Comparison of ENCODE assay signal across 10 mouse cellular contexts in the genomic region with DNA sequence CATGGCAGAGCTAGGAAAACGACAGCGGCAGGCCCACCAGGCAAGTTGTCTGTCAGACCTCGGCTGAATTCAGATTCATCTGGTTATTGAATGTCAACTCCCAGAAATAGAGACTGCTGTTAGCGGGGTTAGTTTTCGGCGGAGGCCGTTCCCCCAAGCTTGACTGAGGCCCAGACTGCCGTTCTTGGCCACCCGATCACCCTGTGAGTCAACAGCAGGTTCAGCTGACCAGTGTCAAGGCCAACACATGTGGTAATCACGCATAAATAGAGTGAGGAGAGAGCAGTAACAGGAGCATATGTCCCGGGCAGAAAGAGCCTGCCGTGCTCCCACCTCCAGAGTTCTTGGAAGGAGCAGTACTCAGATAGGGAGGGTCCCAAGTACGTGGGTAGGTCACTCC. TPM values are rescaled to one million over a fixed set of nuclear protein-coding genes. Genes with fewer than 3 reads are reported as not detected.
A peak's percentile ranks its signal among the peaks of the same experiment; 100 is the strongest.
DNase-seq lines count a peak whose midpoint lies in the region; ATAC-seq and TF ChIP-seq lines count a peak whose summit lies in the region.
"Had no signal": no experiment of that assay in that cellular context is flagged by ENCODE, and none has a peak within 500 bp of the region (broad histone marks: within the 10 kb centered on the region; RNA-seq: fewer than 3 reads in every experiment).

No protein-coding gene starts in this region.

- 0 out of 2 replicates have a peak overlapping the region, but pooled peaks have one; percentile 2 for H3K9ac ChIP-seq in lung, embryonic 14.5 days
- H3K9ac ChIP-seq: midbrain, embryonic 15.5 days had no signal

- peaks cover 56% of the 10 kb centered on the region for H3K36me3 ChIP-seq in lung, embryonic 14.5 days (ENCODE audit: insufficient read depth)
- H3K36me3 ChIP-seq in myocyte (ENCODE audit: control insufficient read depth, insufficient read depth): peaks cover 38% of the 10 kb centered on the region

- no peaks in the 10 kb centered on the region for H3K27me3 ChIP-seq in lung, embryonic 14.5 days (ENCODE audit: insufficient read depth, low read length)
- H3K27me3 ChIP-seq in myocyte (ENCODE audit: control insufficient read depth, insufficient read depth, insufficient read length): no peaks in the 10 kb centered on the region
- H3K27me3 ChIP-seq: midbrain, embryonic 15.5 days had no signal

- no peaks in the 10 kb centered on the region for H3K4me1 ChIP-seq in lung, embryonic 14.5 days (ENCODE audit: insufficient read depth)
- peaks cover 16% of the 10 kb centered on the region for H3K4me1 ChIP-seq in lung, adult 2 months (ENCODE audit: control insufficient read depth, insufficient read depth, low read length)
- H3K4me1 ChIP-seq in bone marrow macrophage, adult 2 months (ENCODE audit: control insufficient read depth, insufficient read depth, low read length): peaks cover 68% of the 10 kb centered on the region

- no peak for DNase-seq in lung, embryonic 14.5 days
- no peak for DNase-seq in lung, adult 2 months
- peak; percentile 67 to 72 for DNase-seq in heart, postnatal 14 days
- DNase-seq in frontal cortex, postnatal 25 days (ENCODE audit: low spot score in 2 of 2): no peak
- no peak for DNase-seq in right cerebral cortex, postnatal 36 days (ENCODE audit: low spot score in 2 of 2)
- no peak for DNase-seq in layer of hippocampus, postnatal 14 days (ENCODE audit: low spot score in 2 of 2)
- DNase-seq: cerebellum, adult 11 months had no signal

- no peak for TF ChIP-seq POLR2A in lung, adult 2 months (IDR thresholded peaks at IDR 0.05; ENCODE audit: borderline replicate concordance, extremely low read depth, low read depth, low read length)
- TF ChIP-seq POLR2A in bone marrow macrophage, adult 2 months (IDR thresholded peaks at IDR 0.05; ENCODE audit: borderline replicate concordance, low read depth, low read length): no peak
- TF ChIP-seq POLR2A in myocyte (IDR thresholded peaks at IDR 0.05; ENCODE audit: insufficient read length, low read depth): no peak

- no peaks in the 10 kb centered on the region for H3K9me3 ChIP-seq in lung, embryonic 14.5 days (ENCODE audit: low read depth, low read length)
- H3K9me3 ChIP-seq: midbrain, embryonic 15.5 days had no signal

- no peak for ATAC-seq in lung, embryonic 14.5 days (ENCODE audit: insufficient read depth)
- ATAC-seq: midbrain, embryonic 15.5 days had no signal

- WGBS in lung, embryonic 14.5 days: 69% methylated on average over 13 of the region's 13 CpGs
- WGBS in lung, adult 2 months: 49% methylated on average over 13 of the region's 13 CpGs

- peak overlapping the region; percentile 36; the same call in 1 of the 2 replicates for H3K27ac ChIP-seq in lung, embryonic 14.5 days (ENCODE audit: low read depth)
- peak overlapping the region; percentile 55 for H3K27ac ChIP-seq in bone marrow macrophage, adult 2 months (ENCODE audit: insufficient read depth, low read depth, low read length)
- H3K27ac ChIP-seq: midbrain, embryonic 15.5 days had no signal

- no peak for TF ChIP-seq CTCF in lung, embryonic 14.5 days (IDR thresholded peaks at IDR 0.05; ENCODE audit: low read depth)
- no peak for TF ChIP-seq CTCF in lung, adult 2 months (IDR thresholded peaks at IDR 0.05; ENCODE audit: insufficient read depth, low read length)
- no peak for TF ChIP-seq CTCF in bone marrow macrophage, adult 2 months (IDR thresholded peaks at IDR 0.05; ENCODE audit: low read depth, low read length)

- no peak overlapping the region for H3ac ChIP-seq in myocyte (ENCODE audit: control insufficient read depth, insufficient read length)

- H3K79me2 ChIP-seq in myocyte (ENCODE audit: control insufficient read depth, insufficient read depth): peaks cover 55% of the 10 kb centered on the region

- no peak overlapping the region for H3K4me2 ChIP-seq in lung, embryonic 14.5 days
- peak overlapping the region; percentile 37 for H3K4me2 ChIP-seq in myocyte (ENCODE audit: low read depth)
- H3K4me2 ChIP-seq: midbrain, embryonic 15.5 days had no signal

- intact Hi-C loops in heart, postnatal 14 days (cut with DNase I): no loop called here

- no peak overlapping the region for H3K4me3 ChIP-seq in lung, embryonic 14.5 days (ENCODE audit: low read depth, low read length)
- H3K4me3 ChIP-seq in lung, adult 2 months (replicated peaks; ENCODE audit: extremely low read depth, low read depth, low read length): no peak overlapping the region
- H3K4me3 ChIP-seq in bone marrow macrophage, adult 2 months (ENCODE audit: insufficient read depth, low read length): no peak overlapping the region
- H3K4me3 ChIP-seq in myocyte: no peak overlapping the region
- H3K4me3 ChIP-seq: midbrain, embryonic 15.5 days had no signal

TF ChIP-seq in myocyte, 11 proteins besides CTCF, POLR2A, EP300 and RAD21:
- TF ChIP-seq MYOD1 (IDR thresholded peaks at IDR 0.05; ENCODE audit: control insufficient read depth in 1 of 3, insufficient read length in 2 of 3, low read depth in 2 of 3) (peak in 2 of 3 experiments; percentile 15 to 57), REST (IDR thresholded peaks at IDR 0.05; ENCODE audit: insufficient read depth, insufficient read length) (no peak), MYOG (IDR thresholded peaks at IDR 0.05; ENCODE audit: control insufficient read depth in 1 of 3, insufficient read depth in 1 of 3, insufficient read length in 2 of 3, low read depth in 2 of 3) (peak in 2 of 3 experiments; percentile 24 to 58)

RNA-seq across cellular contexts. Expression of gene Hspb1, which starts 19.5 kb away (rescaled TPM):
- polyA plus RNA-seq in lung, embryonic 14.5 days (2014; fragmentation: Nextera tagmentation; extraction: Ambion mirVana): 62.8 and 68.1 TPM in 2 replicates
- 541 and 589 TPM in 2 replicates for polyA plus RNA-seq in lung, adult 2 months (2012; rRNA removed)
- polyA plus RNA-seq in bone marrow macrophage, adult 2 months (2012; ENCODE audit: insufficient read depth, insufficient read length, missing spikeins): 0.80 and 1.8 TPM in 2 replicates
- total RNA-seq in heart, postnatal 14 days (2021): 100 to 1,000 TPM; 271 to 306 TPM
- 622 TPM for polyA plus RNA-seq in myocyte (2012; fragmentation: generic; extraction: Trizol)
- 10 to 100 TPM in 1 of 2 experiments, 1 to 10 TPM in 1; 7.1 to 10.5 TPM for total RNA-seq in layer of hippocampus, postnatal 14 days (2021)

RNA-seq across cellular contexts. Expression of gene Ywhag, which starts 27.2 kb away (rescaled TPM):
- polyA plus RNA-seq in lung, embryonic 14.5 days (2014; fragmentation: Nextera tagmentation; extraction: Ambion mirVana): 74.7 and 79.0 TPM in 2 replicates
- 66.2 and 80.3 TPM in 2 replicates for polyA plus RNA-seq in lung, adult 2 months (2012; rRNA removed)
- 151 and 157 TPM in 2 replicates for polyA plus RNA-seq in bone marrow macrophage, adult 2 months (2012; ENCODE audit: insufficient read depth, insufficient read length, missing spikeins)
- 100 to 1,000 TPM; 284 to 301 TPM for total RNA-seq in heart, postnatal 14 days (2021)
- polyA plus RNA-seq in myocyte (2012; fragmentation: generic; extraction: Trizol): 244 TPM
- total RNA-seq in layer of hippocampus, postnatal 14 days (2021): 1,000 to 10,000 TPM; 1,522 to 1,558 TPM

Comparison
In these comparisons a context has a peak if more than half of its experiments do, and no peak if none do; other contexts are left out.
1. DNase-seq: peak in heart, postnatal 14 days (2 of 2); none in lung, embryonic 14.5 days (single experiment), lung, adult 2 months (single experiment), frontal cortex, postnatal 25 days (0 of 2), right cerebral cortex, postnatal 36 days (0 of 2) and layer of hippocampus, postnatal 14 days (0 of 2).
2. RNA of gene Hspb1, which starts 19.5 kb away (polyA plus RNA-seq): 622 TPM in myocyte (single experiment), 541 to 589 TPM in lung, adult 2 months and 62.8 to 68.1 TPM in lung, embryonic 14.5 days; 0.80 to 1.8 TPM in bone marrow macrophage, adult 2 months; every median in the first group is over 10 times any median in the second.